Comparison of ENCODE assay signal across 8 mouse cellular contexts in the genomic region with DNA sequence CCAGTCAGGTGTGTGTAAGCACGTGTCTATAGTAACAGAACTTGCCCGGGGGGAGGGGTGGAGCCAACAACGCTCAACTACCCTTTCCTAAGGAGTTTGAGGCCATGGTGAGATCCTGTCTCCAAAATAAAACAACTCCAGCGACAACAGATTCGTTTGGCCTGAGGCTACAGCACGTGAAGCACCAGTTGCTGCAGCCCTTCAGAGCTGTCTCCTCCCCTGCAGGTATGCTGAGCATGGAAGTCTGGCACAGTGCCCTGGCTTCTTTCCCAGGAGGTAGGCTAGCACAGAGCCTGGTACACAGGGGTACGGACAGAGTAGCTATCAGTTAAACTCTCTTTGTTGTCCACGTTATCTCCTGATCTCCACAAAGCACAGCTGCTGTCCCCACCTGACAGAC. TPM values are rescaled to one million over a fixed set of nuclear protein-coding genes. Genes with fewer than 3 reads are reported as not detected.
DNase-seq lines count a peak whose midpoint lies in the region; ATAC-seq and TF ChIP-seq lines count a peak whose summit lies in the region.

No protein-coding gene starts in this region.

- WGBS in cerebellum, adult 2 months, result 22% methylated on average over 8 of the region's 8 CpGs
- WGBS in liver, embryonic 16.5 days (ENCODE audit: insufficient replicate concordance), result 40% methylated on average over 8 of the region's 8 CpGs

- no peak overlapping the region for H3K9ac ChIP-seq in liver, embryonic 16.5 days (ENCODE audit: low read depth, low read length)

- no peaks in the 10 kb centered on the region for H3K27me3 ChIP-seq in cerebellum, adult 2 months (ENCODE audit: control insufficient read depth, insufficient read depth, low read length)
- peaks cover 9% of the 10 kb centered on the region for H3K27me3 ChIP-seq in liver, embryonic 16.5 days (ENCODE audit: control insufficient read depth, insufficient read depth, low read depth, low read length)

- H3K4me3 ChIP-seq in cerebellum, adult 2 months (replicated peaks; ENCODE audit: insufficient read depth, low read depth, low read length), result no peak overlapping the region
- H3K4me3 ChIP-seq in liver, embryonic 16.5 days (ENCODE audit: low read depth, low read length), result no peak overlapping the region

- no peak for TF ChIP-seq CTCF in cerebellum, adult 2 months (IDR thresholded peaks at IDR 0.05; ENCODE audit: borderline replicate concordance, insufficient read depth, low read depth, low read length)

- H3K27ac ChIP-seq in cerebellum, adult 2 months (ENCODE audit: insufficient read depth, low read length), result no peak overlapping the region
- no peak overlapping the region for H3K27ac ChIP-seq in liver, embryonic 16.5 days (ENCODE audit: low read length)

- no peak for ATAC-seq in cerebellum, adult (ENCODE audit: insufficient number of reproducible peaks, low FRiP score, low TSS enrichment)
- ATAC-seq in liver, embryonic 16.5 days (ENCODE audit: low read depth), result peak; percentile 73

- no peak overlapping the region for H3K4me2 ChIP-seq in liver, embryonic 16.5 days (ENCODE audit: low read depth, low read length)

- H3K9me3 ChIP-seq in liver, embryonic 16.5 days (replicated peaks; ENCODE audit: control insufficient read depth, low read length), result no peaks in the 10 kb centered on the region

- no peaks in the 10 kb centered on the region for H3K36me3 ChIP-seq in liver, embryonic 16.5 days (ENCODE audit: control insufficient read depth, insufficient read depth)

- DNase-seq in cerebellum, adult 11 months, result peak; percentile 22
- peak; percentile 64 to 66 for DNase-seq in cerebellum, adult 2 months
- DNase-seq in heart, postnatal 36 days, result peak; percentile 62 to 74
- peak; percentile 64 for DNase-seq in urinary bladder, adult 2 months (ENCODE audit: low spot score)
- DNase-seq in embryo, embryonic 9.5 days (ENCODE audit: extremely low spot score), result no peak
- DNase-seq in layer of hippocampus, postnatal 14 days (ENCODE audit: low spot score in 2 of 2), result no peak

- peaks cover 15% of the 10 kb centered on the region for H3K4me1 ChIP-seq in cerebellum, adult 2 months (ENCODE audit: control insufficient read depth, insufficient read depth, low read length)
- H3K4me1 ChIP-seq in liver, embryonic 16.5 days (ENCODE audit: control insufficient read depth, low read depth, low read length), result peaks cover 17% of the 10 kb centered on the region

- intact Hi-C loops in heart, postnatal 36 days (cut with DNase I), result no loop called here

- TF ChIP-seq POLR2A in cerebellum, adult 2 months (IDR thresholded peaks at IDR 0.05; ENCODE audit: borderline replicate concordance, insufficient read depth, low read length), result no peak

RNA-seq across cellular contexts. Expression of gene Socs3, which starts 33.6 kb away (rescaled TPM):
- polyA plus RNA-seq in cerebellum, adult 2 months (2012; rRNA removed), result 1.6 and 2.1 TPM in 2 replicates
- total RNA-seq in heart, postnatal 36 days (2021), result 1 to 10 TPM; 3.4 to 3.8 TPM
- 6.1 and 6.7 TPM in 2 replicates for polyA plus RNA-seq in liver, embryonic 16.5 days (2015; fragmentation: Nextera tagmentation; extraction: Ambion mirVana)
- 7.8 and 9.8 TPM in 2 replicates for polyA plus RNA-seq in urinary bladder, adult 2 months (2012; rRNA removed)
- total RNA-seq in layer of hippocampus, postnatal 14 days (2021), result 1 to 10 TPM; 2.1 to 3.2 TPM

RNA-seq across cellular contexts. Expression of gene Pgs1, which starts 49.9 kb away (rescaled TPM):
- polyA plus RNA-seq in cerebellum, adult 2 months (2012; rRNA removed), result 70.5 and 76.5 TPM in 2 replicates
- total RNA-seq in heart, postnatal 36 days (2021), result 10 to 100 TPM; 17.8 to 20.0 TPM
- 13.5 and 13.7 TPM in 2 replicates for polyA plus RNA-seq in liver, embryonic 16.5 days (2015; fragmentation: Nextera tagmentation; extraction: Ambion mirVana)
- 24.6 and 31.2 TPM in 2 replicates for polyA plus RNA-seq in urinary bladder, adult 2 months (2012; rRNA removed)
- 10 to 100 TPM; 65.4 to 66.9 TPM for total RNA-seq in layer of hippocampus, postnatal 14 days (2021)

Comparison
In these comparisons a context has a peak if more than half of its experiments do, and no peak if none do; other contexts are left out.
1. DNase-seq: peak in cerebellum, adult 11 months (single experiment), cerebellum, adult 2 months (2 of 2), heart, postnatal 36 days (2 of 2) and urinary bladder, adult 2 months (single experiment); none in embryo, embryonic 9.5 days (single experiment) and layer of hippocampus, postnatal 14 days (0 of 2).